Mouse (Mus musculus): Measurements from ENCODE around the gene Ly75. TPM values are rescaled to one million over a fixed set of nuclear protein-coding genes. Genes with fewer than 3 reads are reported as not detected.

Ly75 gene
- polyA plus RNA-seq (2015; fragmentation: Nextera tagmentation; extraction: Ambion mirVana), result 23.6 and 24.5 TPM in 2 replicates

DNA sequence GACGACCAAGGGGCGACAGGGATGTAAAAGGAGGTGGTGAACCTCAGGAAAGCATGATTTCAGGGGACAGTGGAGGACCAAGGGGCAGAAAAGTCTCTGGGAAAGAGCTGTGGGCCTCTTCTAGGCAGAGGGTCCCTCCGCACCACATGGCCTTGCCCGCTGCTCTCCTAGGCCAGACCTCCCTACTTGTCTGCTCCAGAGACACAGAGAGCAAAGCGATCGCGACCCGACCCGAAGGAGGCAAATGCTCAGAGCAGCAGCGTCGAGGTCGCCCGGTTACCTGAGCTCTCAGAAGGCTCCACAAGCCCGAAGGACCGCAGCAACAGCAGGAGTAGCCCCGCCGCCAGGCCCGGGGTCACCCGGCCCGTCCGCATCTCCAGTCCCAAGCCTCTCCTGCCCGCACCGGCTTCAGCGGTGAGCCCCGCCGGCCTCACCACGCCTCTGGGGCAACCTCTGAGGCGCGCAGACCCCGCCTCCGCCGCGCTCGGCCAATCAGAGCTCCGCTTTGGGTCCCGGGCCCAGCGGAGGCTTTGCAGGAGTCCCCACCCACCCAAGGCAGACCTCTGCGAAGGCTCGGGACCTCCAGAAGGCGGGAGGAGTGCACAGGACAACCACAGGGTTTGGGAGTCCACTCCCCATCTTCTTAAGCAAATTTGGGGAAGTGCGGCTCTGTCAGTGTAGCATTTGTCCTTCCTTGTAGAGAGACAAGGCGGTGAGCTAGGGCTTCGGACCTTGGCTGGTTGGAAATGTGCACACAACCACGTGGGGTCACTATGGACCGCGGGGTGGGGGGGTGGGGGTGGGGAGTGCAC is at the start of gene Ly75:
Gene Ly75, minus strand, starts transcription at position 446 of the 812 bp plus-strand sequence.
- peak; percentile 91 for DNase-seq (ENCODE audit: low spot score)

GRCm38 (mm10) chr2:60430315-60431021 is 47.4 kb upstream of the Ly75 start:
- no peak for DNase-seq (ENCODE audit: low spot score)

DNA sequence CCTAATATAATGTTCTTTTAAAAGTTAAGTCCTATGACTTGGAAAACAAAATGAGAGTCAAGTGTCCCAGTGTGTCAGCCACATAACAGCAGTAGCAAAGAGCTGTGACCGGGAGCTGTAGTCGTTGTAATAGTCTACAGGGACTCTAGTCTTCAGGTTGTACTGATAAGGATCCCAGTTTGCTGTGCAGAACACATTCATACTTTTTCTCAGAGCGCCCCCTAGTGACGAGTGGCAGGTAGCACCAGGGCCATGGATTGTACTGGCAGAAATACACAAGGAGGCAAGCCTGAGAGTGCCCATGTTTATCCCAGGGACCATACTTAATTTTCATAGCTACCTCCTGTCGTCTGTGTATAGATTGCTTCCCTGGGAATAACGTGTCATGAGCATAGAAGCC is 35.0 kb upstream of the Ly75 start:
- DNase-seq (ENCODE audit: low spot score), result peak; percentile 85

GRCm38 (mm10) chr2:60414334-60414733 is 31.2 kb upstream of the Ly75 start:
- DNase-seq (ENCODE audit: low spot score), result no peak

DNA sequence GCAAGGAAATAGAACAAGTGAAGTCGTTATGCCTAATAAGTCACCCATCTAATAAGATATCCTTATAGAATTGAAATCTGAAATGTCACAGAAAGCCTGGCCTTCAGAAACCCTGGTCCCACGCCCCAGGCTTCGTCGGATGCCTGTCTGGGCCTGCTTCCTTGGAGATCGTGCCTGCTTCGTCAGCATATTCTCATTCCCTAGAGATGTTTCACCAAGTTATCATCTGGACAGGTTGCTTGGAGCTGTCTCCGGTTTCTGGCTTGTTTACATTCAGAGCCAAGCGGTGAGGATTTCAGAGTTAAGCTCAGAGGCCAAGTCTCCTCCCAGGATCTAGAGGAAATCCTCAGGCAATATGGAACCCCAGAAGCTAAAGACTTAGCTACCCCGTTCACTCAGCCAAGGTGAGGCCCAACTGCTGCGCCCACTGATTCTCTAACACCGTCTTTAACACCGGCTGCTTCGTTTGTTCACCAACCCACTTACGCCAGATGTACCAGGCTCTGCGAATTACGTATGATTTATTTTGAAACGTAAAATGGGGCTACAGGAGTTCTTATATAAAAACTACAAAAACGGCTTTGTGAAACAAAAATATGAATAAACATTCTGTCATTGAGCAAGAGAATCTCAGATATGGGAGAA is 30.0 kb upstream of the Ly75 start:
- no peak for DNase-seq (ENCODE audit: low spot score)

DNA sequence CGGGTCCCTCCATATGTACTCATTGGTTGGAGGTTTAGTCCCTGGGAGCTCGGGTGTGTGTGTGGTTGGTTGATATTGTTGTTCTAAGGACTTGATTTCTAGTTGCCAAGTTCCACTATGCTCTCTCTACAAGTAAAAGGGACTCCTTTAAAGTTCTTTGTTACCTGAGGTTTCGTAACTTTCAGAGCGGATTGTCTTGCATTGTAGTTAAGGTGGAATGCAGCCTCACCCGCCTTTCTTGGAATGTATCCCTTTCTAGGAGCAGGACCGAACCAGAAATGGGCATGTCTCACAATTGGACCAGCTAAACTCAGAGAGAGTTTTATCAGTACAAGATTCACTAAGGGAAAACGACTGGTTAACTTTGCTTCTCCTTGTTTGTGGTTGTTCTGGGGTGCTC is 28.1 kb upstream of the Ly75 start:
- DNase-seq (ENCODE audit: low spot score), result no peak

GRCm38 (mm10) chr2:60409989-60410763 is 27.1 kb upstream of the Ly75 start:
- DNase-seq (ENCODE audit: low spot score), result no peak

- DNase-seq (ENCODE audit: low spot score), result no peak
Observed at GRCm38 (mm10) chr2:60409194-60409593, 26.1 kb upstream of the Ly75 start.

DNA sequence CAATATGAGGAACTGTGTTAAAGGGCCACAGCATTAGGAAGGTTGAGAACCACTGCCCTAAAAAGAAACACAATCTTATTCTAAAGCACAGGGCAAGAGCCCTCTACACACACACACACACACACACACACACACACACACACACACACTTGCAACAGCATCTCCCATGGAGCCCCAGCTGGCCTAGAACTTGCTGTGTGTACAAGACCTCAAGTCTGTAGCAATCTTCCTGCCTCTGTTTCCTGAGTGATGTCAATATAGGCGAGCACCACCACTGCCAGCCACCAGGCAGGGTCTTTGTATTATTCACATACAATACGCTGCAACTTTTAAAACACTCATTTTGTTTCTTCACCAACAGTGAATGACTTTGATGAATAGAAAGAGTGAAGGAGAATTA is 24.3 kb upstream of the Ly75 start:
- DNase-seq (ENCODE audit: low spot score), result no peak

DNA sequence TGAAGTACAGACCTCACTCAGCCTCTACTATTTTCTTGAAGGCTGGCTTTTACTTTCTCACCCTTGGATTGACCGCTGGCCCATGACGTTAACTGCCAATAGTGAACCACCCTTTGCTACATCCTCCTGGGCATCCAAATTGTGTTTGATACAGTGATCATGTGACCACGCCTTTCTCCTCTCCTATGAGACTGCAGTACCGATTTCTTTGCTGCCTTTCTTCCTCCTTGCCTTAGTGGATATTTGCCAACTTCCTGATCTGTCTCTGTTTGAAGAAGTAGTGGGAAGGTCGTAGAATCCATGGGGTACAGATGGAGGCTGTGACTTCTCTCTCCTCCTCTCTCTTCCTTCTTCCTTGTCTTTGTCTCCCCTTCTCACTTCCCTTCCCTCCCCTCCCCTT is 22.3 kb upstream of the Ly75 start:
- no peak for DNase-seq (ENCODE audit: low spot score)

DNA sequence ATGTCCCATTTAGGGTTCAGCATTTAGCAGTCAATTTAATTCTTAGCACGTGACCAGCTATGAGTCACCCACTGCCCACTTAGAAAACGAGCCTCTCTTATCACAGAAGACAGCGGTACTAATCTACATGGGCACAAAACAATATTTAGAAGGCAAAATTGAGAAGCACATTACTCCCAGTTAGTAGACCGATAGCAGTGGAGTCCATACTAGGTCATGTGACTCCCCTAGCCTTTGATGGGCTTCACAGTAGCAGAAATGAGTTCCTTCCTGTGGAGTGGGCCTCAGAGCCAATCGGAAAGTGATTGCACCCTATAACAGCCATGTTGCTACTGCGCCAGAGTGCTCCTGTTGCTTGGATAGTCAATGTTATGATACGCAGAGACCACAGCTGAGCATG is 21.7 kb upstream of the Ly75 start:
- no peak for DNase-seq (ENCODE audit: low spot score)

GRCm38 (mm10) chr2:60401694-60402093 is 18.6 kb upstream of the Ly75 start:
- DNase-seq (ENCODE audit: low spot score), result no peak

DNA sequence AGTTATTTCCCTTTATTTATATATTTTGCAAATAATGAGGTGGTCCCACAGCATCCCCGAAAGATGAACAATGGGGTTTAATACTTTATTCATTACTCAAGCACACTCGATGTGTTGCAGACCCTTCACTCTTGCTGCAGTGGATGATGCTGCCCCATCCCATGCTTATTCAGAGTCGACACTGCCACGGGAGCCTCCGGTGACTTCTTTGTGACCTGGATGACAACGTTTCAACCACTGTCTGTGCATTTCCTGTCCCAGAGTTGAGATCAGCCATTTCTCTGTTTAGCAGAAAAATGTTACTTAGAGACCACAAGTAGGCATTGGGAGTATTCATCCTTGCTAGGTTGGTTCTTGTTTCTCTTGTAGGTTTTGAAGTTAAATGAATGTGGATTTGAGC is 10.7 kb upstream of the Ly75 start:
- DNase-seq (ENCODE audit: low spot score), result no peak

- DNase-seq (ENCODE audit: low spot score), result no peak
Observed at GRCm38 (mm10) chr2:60392286-60392685, 9.2 kb upstream of the Ly75 start.

GRCm38 (mm10) chr2:60387363-60387762 is 4.3 kb upstream of the Ly75 start:
- no peak for DNase-seq (ENCODE audit: low spot score)

GRCm38 (mm10) chr2:60386835-60387234 is 3.7 kb upstream of the Ly75 start:
- DNase-seq (ENCODE audit: low spot score), result no peak

GRCm38 (mm10) chr2:60384763-60385085 is 1.6 kb upstream of the Ly75 start:
- DNase-seq (ENCODE audit: low spot score), result no peak

GRCm38 (mm10) chr2:60384083-60384762 is 1.1 kb upstream of the Ly75 start:
- peak; percentile 70 for DNase-seq (ENCODE audit: low spot score)

DNA sequence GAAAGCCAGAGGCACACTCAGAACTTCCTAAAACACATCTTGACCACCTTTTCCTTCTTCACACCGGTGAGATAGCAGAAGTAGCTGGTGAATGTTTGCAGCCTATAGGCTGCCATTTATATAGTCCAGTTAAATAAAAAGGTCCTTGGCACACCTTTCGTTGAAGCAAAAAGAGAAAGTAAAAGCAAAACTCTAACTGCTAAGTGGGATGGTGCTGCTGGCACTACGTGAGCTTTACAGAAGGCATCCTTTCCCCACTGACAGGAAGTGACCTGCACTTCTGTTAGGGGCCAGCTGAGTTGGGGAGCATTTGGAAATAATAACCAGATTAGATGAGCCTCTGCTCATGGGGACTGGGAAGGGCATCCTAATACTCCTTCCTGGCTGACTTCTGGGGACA is 757 bp downstream of the Ly75 start:
- DNase-seq (ENCODE audit: low spot score), result peak; percentile 32

GRCm38 (mm10) chr2:60377260-60377659 is 5.8 kb downstream of the Ly75 start:
- DNase-seq (ENCODE audit: low spot score), result no peak

GRCm38 (mm10) chr2:60375608-60376107 is 7.4 kb downstream of the Ly75 start:
- DNase-seq (ENCODE audit: low spot score), result no peak

All from thymus, postnatal 0 days (tissue).